Mouse (Mus musculus) left cerebral cortex, adult 11 months (tissue): ENCODE results near the gene Gm9639.
"Not testable (repeated sequence)": the region's sequence is repeated elsewhere in the genome, so short reads cannot be mapped to it uniquely, and the experiment has no call there.

ENCODE experiments used
- DNase-seq: peaks from one replicate; pipeline ENCODE4 v3.0.0; 2022; ENCODE audit warnings: low spot score

Gene Gm9639

DNA sequence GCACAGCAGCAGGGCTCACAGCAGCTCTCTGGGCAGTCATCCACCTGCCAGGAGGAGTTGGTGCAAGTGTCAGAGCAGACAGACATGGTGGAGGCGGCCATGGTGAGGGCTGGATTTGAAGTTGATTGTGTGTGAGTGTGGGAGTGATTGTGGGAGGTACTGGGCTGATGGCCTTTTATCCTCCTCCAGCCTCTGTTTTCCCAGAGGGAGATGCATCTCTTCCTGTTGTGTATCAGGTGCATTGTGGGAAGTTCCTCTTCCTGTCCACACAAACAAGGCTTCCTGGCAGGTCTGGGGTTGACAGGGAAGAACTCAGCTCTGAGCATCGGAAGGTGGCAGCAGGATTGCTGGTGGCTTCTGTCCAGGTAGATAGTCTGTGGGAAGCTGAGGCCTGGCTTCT, at the start of gene Gm9639:
Gene Gm9639 (minus strand): TSS at position 101 of the 400 bp plus-strand sequence.
- DNase-seq: no peak

DNA sequence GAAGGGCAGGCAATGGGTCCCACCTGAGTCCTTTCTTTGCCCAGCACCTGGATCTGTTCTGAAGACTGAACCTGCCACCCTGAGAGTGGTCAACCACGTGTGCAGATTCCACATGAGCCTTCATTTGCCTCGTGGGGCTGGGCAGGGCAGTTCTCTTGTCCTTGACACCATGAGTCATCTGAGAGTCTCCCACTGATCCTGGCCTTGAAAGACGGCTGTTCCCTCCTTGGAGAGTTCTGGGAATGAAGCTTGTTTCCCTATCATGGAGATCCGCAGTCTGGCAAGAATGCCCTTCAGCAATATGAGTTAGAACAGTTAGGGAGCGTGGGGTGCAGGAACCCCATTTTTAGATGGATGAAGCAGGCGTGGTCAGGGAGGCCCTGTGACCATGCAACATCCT, 44.1 kb upstream of the Gm9639 start:
- no peak for DNase-seq

DNA sequence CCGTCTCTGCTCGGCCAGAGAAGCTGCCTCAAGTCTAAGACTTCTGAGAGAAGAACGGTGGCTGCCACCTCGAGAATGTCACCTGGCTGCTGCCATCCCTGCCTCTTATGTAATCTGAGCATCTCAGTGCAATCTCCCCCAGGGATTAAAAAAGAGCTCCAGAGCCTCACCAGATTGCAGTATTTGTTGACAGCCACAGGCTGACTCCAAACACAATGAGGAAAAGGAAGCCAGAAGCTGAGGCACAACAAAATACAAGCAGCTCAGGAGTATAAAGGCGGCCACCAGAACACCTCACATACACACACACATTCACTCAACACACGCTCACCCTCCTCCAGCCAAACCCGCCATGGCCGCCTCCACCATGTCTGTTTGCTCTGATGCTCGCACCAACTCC, 40.8 kb upstream of the Gm9639 start, which contains the start of gene Krtap10-10:
Gene Krtap10-10 (plus strand): TSS at position 301 of the 400 bp plus-strand sequence.
- DNase-seq: no peak

DNA sequence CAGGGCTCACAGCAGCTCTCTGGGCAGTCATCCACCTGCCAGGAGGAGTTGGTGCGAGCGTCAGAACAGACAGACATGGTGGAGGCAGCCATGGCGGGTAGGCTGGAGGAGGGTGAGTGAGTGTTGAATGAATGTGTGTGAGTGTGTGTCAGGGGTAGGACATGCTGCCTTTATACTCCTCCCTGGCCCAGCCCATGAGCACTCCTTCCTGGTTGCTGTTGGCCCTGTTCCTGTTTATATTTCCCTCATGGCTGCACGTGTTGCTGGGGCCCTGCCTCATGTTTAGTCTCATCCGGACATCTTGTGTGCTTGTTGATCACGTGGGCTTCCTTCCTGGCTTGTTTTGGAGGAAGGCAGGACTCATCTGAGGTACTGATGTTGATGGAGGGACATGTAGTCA, 32.1 kb upstream of the Gm9639 start, which contains the start of gene Krtap10-4:
Gene Krtap10-4 (minus strand): TSS at position 145 of the 400 bp plus-strand sequence.
- DNase-seq: no peak

DNA sequence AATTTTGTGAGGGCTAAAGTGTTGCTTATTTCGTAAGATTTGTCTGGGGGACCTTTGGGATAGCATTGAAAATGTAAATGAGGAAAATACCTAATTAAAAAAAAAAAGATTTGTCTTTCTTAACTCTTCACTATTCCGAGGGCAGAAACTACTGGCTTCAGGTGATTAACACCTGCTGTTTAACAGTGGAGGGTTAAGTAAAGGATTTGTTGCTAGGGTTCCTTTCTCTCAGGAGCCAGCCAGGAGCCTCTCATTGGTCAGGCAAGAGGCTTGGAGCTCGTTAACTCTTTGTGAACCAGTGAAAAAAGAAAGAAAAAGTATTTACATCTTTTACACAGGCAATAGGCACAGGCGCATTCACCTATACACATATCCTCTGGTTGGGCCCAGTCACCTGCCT, 24.3 kb upstream of the Gm9639 start:
- DNase-seq: no peak

DNA sequence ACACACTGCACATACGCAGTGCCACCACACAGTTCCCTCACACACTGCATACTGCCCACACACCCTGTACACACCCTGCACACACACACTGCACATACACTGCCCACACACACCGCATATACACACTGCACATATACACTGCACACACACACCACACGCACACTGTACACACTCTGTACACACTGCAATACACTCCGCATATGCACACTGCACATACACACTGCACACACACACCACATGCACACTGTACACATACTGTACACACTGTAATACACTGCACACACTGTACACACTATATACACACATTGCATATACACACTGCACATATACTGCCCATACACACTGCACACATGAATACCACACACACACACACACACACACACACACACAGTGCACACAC, 23.6 kb upstream of the Gm9639 start:
- DNase-seq: no peak

DNA sequence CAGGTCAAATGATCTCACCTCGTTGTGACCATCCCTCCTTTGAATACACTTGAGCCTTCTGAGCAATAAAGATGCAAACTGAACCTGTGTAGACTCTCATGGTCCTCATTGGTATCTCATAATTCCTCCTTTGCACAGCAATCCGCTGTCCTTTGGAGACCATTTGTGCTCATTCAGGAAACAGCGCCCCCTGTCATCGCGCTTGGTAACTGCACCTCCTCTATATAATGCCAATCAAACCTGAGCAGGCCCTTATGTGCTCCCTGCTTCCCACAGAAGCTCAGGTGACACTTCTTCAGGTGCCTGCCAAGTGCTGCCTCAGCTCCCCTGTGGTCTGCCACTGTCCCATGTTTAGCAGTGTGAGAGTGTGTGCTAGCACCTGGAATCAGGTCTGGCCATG, 20.6 kb upstream of the Gm9639 start:
- no peak for DNase-seq

DNA sequence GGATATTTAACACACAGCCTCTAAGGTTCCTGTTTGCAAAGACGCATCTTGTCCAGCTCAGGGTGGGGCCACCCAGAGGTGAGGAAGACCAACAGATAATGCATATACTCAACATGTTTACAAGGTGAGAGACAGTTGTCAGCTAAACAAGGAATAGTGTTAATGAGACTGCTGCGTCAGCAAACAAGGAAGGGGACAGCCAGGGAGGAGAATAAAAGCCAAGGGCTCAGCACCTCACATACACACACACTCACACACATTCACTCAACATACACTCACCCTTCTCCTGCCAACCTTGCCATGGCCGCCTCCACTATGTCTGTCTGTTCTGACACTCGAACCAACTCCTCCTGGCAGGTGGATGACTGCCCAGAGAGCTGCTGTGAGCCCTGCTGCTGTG, 19.5 kb upstream of the Gm9639 start, which contains the start of gene Gm2696:
Gene Gm2696 (plus strand): TSS at position 301 of the 400 bp plus-strand sequence.
- DNase-seq: no peak

DNA sequence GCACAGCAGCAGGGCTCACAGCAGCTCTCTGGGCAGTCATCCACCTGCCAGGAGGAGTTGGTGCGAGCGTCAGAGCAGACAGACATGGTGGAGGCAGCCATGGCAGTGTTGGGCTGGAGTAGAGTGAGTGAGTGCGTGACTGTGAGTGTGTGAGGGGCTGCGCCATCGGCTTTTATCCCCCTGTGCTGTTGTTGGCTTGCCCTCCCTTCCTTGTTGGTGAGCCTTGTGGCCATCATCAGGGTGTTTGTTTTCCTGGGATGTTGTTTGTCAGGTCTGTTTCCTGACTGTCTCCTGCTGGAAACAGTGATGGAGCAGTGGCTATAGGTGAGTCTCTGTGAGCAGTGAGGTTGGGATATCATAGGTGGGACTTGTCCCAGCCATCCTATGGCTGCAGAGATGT, 16.9 kb upstream of the Gm9639 start, which contains the start of gene Gm9507:
Gene Gm9507 (minus strand): TSS at position 101 of the 400 bp plus-strand sequence.
- no peak for DNase-seq

DNA sequence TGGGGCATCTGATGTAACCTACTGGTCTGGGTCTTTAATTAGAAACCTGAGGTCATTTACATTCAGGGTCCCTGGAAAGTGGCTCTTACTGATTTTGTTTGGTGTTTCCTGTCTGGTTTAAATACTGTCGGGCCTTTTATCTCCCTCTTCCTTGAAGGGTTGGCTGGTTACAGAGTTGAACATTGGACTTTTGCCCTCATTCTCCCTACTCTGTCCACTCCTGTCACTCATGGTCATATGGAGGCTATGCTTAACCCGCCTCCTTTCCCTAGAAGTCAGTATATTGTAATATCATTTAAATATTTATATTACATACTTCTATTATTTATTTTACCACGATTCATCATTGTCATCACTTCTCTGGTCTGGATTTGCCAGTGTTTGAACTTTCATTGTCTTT, 9.2 kb upstream of the Gm9639 start:
- DNase-seq: no peak

DNA sequence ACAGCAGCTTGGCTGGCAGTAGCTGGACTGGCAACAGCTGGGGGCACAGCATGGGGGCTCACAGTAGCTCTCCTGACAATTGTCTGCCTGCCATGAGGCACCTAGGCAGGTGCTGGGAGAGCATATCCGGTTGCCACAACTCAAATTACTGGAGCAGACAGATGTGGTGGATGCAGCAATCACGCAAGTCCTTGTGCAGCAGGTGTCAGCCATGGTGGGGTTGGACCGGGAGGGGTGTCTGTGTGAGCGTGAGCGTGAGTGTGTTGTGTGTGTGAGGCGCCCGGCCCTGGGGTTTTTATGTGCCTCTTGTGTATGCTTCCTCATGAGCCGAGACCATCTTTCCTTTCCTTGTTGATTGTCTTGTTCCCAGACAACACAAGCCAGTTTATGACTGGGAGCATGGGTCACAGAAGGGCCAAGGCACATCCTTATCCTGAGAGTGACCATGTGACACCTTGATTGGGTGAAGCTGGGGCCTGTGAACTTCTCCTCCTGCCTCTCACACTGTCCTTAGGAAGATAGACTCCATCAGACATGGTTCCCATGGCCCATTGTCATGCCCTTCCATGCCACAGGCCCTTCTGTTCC, 4.1 kb upstream of the Gm9639 start, which contains the start of gene Gm19668:
Gene Gm19668 (minus strand): TSS at position 213 of the 588 bp plus-strand sequence.
- no peak for DNase-seq

DNA sequence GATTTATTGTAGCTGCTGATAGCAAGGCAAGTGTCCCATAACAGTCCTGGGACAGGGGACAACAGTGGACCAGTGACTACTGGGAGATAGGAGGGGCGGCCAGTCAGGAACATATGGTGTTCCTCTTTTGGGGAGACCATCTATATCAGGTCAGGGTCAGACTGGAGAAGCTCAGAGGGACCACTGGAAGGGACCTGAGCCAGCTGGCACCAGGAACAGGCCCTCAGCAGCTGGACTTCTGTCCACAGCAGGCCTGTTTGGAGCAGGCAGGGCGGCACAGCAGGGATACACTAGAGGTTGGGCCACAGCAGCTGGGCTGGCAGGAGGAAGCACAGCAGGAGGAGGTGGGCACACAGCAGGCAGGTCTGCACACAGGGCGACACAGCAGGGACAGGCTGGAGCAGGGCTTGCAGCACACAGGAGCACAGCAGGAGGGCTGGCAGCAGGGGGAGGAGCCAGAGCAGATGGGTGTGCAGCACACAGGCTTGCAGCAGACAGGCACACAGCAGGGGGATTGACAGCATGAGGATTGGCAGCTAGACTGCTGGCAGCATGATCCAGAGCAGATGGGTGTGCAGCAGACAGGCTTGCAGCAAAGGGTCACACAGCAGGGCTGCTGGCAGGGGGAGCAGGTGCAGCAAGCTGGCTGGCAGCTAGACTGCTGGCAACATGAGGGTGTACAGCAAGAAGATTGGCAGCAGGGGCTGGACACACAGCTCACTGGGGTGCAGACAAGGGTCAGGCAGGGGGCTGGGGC, 3.5 kb upstream of the Gm9639 start:
- DNase-seq: not testable (repeated sequence)

DNA sequence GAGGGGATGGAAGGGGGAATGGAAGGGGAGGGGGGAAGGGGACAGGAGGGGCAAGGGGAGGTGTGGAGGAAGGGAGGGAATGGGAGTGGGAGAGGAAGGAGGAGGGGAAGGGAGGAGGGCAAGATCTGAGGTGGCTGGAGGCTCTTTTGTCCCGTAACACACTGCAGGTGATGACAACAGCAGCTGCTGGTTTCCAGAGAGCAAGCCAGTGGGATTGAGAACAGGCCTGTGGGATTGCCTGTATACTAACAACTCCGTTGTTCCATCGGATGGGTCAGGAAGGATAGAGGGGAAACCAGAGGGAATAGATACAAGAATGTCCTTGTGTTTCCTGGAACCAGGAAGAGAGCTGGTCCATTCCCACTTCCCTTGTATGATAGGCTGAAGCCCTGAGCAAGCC, 2.8 kb upstream of the Gm9639 start:
- DNase-seq: no peak

DNA sequence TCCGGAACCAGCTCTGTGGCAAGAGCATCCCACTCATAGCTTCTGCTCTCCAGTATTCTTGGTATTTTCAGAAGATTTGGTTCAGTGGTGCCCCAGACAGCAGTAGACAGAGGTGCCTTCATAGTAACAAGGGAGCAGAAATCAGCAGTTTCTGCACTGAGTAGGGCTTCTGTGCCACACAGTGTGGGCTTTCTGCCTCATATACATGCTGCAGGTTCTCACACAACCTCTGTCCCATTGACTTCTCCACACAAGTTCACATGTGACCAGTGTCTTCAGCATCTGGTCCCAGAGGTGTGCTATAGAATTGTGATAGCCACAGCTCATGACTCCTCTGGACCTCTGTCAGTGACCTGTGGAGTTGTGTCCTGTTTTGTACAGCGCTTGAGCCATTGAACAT, 6.3 kb downstream of the Gm9639 start:
- DNase-seq: no peak

DNA sequence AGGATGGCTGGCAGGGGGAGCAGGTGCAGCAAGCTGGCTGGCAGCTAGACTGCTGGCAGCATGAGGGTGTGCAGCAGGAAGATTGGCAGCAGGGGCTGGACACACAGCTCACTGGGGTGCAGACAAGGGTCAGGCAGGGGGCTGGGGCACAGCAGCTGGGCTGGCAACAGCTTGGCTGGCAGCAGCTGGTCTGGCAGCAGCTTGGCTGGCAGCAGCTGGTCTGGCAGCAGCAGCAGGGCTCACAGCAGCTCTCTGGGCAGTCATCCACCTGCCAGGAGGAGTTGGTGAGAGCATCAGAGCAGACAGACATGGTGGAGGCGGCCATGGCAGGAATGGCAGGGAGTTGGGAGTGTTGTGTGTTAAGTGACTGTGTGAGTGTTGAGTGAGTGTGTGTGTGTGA, 7.0 kb downstream of the Gm9639 start, which contains the start of gene Gm7137:
Gene Gm7137 (minus strand): TSS at position 325 of the 400 bp plus-strand sequence.
- DNase-seq: not testable (repeated sequence)

DNA sequence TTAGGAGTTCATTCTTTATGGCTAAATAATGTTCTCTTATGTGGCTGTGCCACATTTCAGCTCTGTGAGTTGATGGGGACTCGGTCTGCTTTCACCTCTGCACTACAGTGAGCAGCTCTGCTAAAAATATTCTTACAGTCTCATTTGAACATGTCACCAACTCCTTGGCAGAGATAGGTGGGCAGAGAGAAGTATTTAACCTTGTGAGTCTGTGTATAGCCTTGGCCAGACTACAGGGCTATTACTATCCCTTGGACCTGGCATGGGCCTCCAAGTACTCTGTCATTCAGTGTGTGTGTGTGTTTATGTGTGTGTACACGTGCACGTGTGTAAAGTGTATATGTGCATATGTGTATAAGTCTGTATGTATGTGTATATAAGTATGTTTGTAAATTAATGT, 11.5 kb downstream of the Gm9639 start:
- not testable (repeated sequence) for DNase-seq

DNA sequence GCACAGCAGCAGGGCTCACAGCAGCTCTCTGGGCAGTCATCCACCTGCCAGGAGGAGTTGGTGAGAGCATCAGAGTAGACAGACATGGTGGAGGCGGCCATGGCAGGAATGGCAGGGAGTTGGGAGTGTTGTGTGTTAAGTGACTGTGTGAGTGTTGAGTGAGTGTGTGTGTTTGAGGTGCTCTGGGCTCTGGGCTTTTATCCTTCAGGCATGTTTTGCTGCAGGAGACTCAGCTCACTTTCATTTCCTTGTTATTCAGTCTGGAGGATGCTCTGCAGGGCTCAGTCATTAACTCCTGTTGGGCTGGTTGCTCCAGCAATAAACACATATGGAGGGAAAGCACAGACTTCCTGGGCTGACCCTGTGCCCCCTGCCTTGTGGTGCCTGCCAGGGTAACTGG, 12.4 kb downstream of the Gm9639 start, which contains the start of gene Gm3250:
Gene Gm3250 (minus strand): TSS at position 101 of the 400 bp plus-strand sequence.
- DNase-seq: not testable (repeated sequence)

DNA sequence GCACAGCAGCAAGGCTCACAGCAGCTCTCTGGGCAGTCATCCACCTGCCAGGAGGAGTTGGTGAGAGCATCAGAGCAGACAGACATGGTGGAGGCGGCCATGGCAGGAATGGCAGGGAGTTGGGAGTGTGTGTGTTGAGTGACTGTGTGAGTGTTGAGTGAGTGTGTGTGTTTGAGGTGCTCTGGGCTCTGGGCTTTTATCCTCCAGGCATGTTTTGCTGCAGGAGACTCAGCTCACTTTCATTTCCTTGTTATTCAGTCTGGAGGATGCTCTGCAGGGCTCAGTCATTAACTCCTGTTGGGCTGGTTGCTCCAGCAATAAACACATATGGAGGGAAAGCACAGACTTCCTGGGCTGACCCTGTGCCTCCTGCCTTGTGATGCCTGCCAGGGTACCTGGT, 18.0 kb downstream of the Gm9639 start, which contains the start of gene Gm7138:
Gene Gm7138 (minus strand): TSS at position 101 of the 400 bp plus-strand sequence.
- DNase-seq: not testable (repeated sequence)

DNA sequence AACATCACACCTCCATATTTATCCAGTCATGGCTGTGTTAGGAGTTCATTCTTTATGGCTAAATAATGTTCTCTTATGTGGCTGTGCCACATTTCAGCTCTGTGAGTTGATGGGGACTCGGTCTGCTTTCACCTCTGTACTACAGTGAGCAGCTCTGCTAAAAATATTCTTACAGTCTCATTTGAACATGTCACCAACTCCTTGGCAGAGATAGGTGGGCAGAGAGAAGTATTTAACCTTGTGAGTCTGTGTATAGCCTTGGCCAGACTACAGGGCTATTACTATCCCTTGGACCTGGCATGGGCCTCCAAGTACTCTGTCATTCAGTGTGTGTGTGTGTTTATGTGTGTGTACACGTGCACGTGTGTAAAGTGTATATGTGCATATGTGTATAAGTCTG, 22.7 kb downstream of the Gm9639 start:
- not testable (repeated sequence) for DNase-seq

DNA sequence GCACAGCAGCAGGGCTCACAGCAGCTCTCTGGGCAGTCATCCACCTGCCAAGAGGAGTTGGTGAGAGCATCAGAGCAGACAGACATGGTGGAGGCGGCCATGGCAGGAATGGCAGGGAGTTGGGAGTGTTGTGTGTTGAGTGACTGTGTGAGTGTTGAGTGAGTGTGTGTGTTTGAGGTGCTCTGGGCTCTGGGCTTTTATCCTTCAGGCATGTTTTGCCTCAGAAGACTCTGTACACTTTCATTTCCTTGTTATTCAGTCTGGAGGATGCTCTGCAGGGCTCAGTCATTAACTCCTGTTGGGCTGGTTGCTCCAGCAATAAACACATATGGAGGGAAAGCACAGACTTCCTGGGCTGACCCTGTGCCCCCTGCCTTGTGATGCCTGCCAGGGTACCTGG, 23.7 kb downstream of the Gm9639 start, which contains the start of gene Gm3238:
Gene Gm3238 (minus strand): TSS at position 101 of the 400 bp plus-strand sequence.
- DNase-seq: not testable (repeated sequence)

DNA sequence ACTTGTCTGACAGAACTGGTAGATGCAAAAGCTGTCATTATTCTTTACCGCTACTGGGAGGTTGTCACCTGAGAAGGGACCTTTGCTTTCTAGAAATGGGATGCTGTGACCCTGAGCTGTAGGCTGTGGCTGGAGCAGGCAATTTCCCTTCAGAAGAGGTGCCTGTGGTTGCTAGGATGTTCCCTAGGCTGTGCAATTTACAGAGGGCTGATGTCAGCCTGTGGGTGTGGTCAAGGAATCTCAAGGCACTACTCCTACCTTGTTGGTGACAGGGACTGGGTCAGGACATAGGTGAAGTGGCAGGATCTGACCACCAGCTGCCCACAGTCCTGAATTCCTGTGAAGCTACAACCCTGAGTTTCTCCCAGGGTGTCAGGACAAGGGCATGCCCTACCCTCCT, 25.1 kb downstream of the Gm9639 start:
- DNase-seq: no peak

DNA sequence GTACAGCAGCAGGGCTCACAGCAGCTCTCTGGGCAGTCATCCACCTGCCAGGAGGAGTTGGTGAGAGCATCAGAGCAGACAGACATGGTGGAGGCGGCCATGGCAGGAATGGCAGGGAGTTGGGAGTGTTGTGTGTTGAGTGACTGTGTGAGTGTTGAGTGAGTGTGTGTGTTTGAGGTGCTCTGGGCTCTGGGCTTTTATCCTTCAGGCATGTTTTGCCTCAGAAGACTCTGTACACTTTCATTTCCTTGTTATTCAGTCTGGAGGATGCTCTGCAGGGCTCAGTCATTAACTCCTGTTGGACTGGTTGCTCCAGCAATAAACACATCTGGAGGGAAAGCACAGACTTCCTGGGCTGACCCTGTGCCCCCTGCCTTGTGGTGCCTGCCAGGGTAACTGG, 35.3 kb downstream of the Gm9639 start, which contains the start of gene Gm3233:
Gene Gm3233 (minus strand): TSS at position 101 of the 400 bp plus-strand sequence.
- DNase-seq: not testable (repeated sequence)

DNA sequence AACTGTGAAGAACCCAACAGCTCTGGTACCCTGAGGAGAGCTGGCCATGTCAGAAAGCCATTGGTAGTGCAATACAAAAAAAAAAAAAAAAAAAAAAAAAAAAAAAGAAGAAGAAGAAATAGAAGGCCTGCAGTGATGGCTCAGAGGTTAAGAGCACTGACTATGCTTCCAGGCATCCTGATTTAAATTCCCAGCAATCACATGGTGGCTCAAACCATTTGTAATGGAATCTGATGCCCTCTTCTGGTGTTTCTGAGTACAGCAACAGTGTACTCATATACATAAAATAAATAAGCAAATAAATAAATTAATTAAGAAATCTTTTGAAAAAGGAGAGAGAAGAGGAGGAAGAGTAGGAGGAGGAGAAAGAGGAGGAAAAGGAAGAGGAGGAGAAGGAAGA, 41.4 kb downstream of the Gm9639 start:
- DNase-seq: no peak
